Mouse (Mus musculus) brain, embryonic 14.5 days (tissue): ENCODE measurements around the gene Ltbp1.

Experiments used
- CTCF ChIP-seq: fragments of 200-500 bp; IDR thresholded peaks from 2 replicates; pipeline ENCODE4 v1.5.1; 2012; ENCODE audit warnings: inconsistent platforms, mild to moderate bottlenecking, moderate library complexity, borderline replicate concordance; ENCODE audit not compliant: insufficient read depth, insufficient read length; ENCODE audit errors: extremely low read depth
- POLR2A ChIP-seq: fragments of 200-500 bp; IDR thresholded peaks from 2 replicates; pipeline ENCODE4 v1.6.1; 2012; ENCODE audit warnings: mild to moderate bottlenecking, inconsistent platforms, borderline replicate concordance; ENCODE audit not compliant: poor library complexity, insufficient read depth, insufficient read length, severe bottlenecking; ENCODE audit errors: extremely low read depth

DNA sequence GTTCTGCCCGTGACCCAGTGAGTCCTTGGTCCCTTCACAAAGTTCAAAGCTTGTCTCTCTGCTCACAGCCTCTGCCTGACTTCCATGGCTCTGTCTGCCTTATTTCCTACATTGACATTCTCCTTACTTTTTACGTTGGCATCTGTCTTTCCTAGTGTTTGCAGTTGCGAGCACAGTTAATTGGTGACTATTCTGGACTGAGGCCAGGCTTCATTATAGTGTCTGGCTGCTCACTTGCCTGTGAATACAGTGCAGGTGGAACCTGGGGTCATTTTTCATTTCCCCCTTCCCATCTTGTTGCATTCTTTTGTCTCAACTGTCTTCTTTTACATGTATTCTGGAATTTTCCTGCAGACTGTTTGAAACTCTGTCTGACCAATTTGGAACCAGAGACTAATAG lies 287.6 kb downstream of the Ltbp1 start:
- TF ChIP-seq CTCF (no peak), POLR2A (no peak)
